Mouse (Mus musculus) heart, adult 2 months (tissue): Measurements from ENCODE around the gene Whamm. TPM values are rescaled to one million over a fixed set of nuclear protein-coding genes. Genes with fewer than 3 reads are reported as not detected.

ENCODE experiments used
- DNase-seq, 2 experiments: peaks; one replicate each; pipeline ENCODE4 v3.0.0; 2021
- H3K27ac ChIP-seq: fragments of 200-600 bp; 2 replicates; pipeline ENCODE4 v1.8.1; 2022
- H3K27me3 ChIP-seq: fragments of 200-500 bp; 2 replicates; pipeline ENCODE4 v1.6.1; 2012; ENCODE audit warnings: mild to moderate bottlenecking, low read length, inconsistent platforms, mixed read lengths; ENCODE audit not compliant: control insufficient read depth, insufficient read depth
- H3K36me3 ChIP-seq: fragments of 200-500 bp; 2 replicates; pipeline ENCODE4 v1.6.1; 2012; ENCODE audit warnings: low read length, inconsistent platforms; ENCODE audit not compliant: control insufficient read depth, insufficient read depth
- H3K4me1 ChIP-seq: fragments of 200-500 bp; 2 replicates; pipeline ENCODE4 v1.6.1; 2011; ENCODE audit warnings: low read length; ENCODE audit not compliant: control insufficient read depth, insufficient read depth
- H3K4me3 ChIP-seq: fragments of 200-600 bp; 2 replicates; pipeline ENCODE4 v1.8.1; 2022
- H3K79me2 ChIP-seq: fragments of 200-500 bp; replicated peaks from 2 replicates; pipeline ENCODE4 v1.6.1; 2012; ENCODE audit warnings: mild to moderate bottlenecking, inconsistent platforms, low read length, moderate library complexity, mixed read lengths; ENCODE audit not compliant: control insufficient read depth, insufficient read depth
- H3K9ac ChIP-seq: fragments of 200-500 bp; 2 replicates; pipeline ENCODE4 v1.6.1; 2012; ENCODE audit warnings: low read depth, mild to moderate bottlenecking, control low read depth, inconsistent platforms, low read length, mixed read lengths
- CTCF ChIP-seq: fragments of 200-600 bp; IDR thresholded peaks from 2 replicates; pipeline ENCODE4 v1.8.1; 2022; ENCODE audit warnings: antibody characterized with exemption, mild to moderate bottlenecking, moderate library complexity
- EP300 ChIP-seq: fragments of 200-500 bp; IDR thresholded peaks from 2 replicates; pipeline ENCODE4 v1.6.1; 2011; ENCODE audit warnings: low read depth, low read length, control low read depth; ENCODE audit not compliant: insufficient read depth
- POLR2A ChIP-seq: fragments of 200-500 bp; IDR thresholded peaks from 2 replicates; pipeline ENCODE4 v1.6.1; 2011; ENCODE audit warnings: mild to moderate bottlenecking, low read depth, low read length, control low read depth; ENCODE audit not compliant: insufficient read depth
- WGBS: fragments of 180-500 bp; shearing (Covaris S2); methylation state at CpG from one replicate; pipeline ENCODE4 v1.1.7; 2018; 5-methylcytosine and 5-hydroxymethylcytosine counted together
- intact Hi-C: fragments of 180-260 bp; cut with DNase I; formaldehyde crosslinking; loops from one replicate; pipeline ENCODE4 v1.15.1; 2025
- polyA plus RNA-seq: library from polyadenylated mRNA; depleted of rRNA; stranded (reverse); fragments of >200 nt; gene quantifications from 2 replicates; pipeline ENCODE4 v1.2.3, GENCODE M21; 2012
- total RNA-seq, 2 experiments: library from RNA; stranded (reverse); gene quantifications; 2 replicates each; pipeline ENCODE4 v1.2.3; 2021

Whamm gene
- total and polyA plus RNA-seq, 3 experiments = 7.2 to 9.2 (median 7.8) TPM

DNA sequence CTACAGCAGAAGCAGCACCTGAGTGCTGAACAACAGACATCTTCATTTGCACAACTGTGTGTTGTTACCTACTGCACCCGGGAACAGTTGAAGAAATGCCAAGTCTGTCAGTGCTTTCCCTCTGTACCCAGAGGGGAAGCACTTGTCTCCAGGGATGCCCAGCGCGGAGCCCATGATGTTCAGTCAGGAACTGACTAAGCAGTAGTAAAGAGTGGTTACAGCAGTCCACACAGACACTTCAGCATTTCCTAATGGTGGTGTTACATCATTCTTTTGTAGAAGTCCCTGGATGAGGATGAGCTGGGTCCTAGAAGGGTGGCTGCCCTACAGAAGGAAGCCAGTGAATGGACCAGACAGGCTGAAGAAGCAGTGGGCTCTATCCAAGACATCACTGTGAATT, 6.8 kb downstream of the Whamm start:
- Histone ChIP-seq H3K36me3 (peaks cover 27% of the 10 kb centered on the region), H3K27me3 (no peaks in the 10 kb centered on the region), H3K4me3 (no peak overlapping the region), H3K4me1 (peaks cover 10% of the 10 kb centered on the region), H3K27ac (no peak overlapping the region), H3K9ac (no peak overlapping the region), H3K79me2 (peaks cover 9% of the 10 kb centered on the region)
- 57% methylated on average over 3 of the region's 3 CpGs for WGBS
- TF ChIP-seq POLR2A (no peak), CTCF (no peak), EP300 (no peak)
- no peak for DNase-seq
- intact Hi-C loops = loop anchor here (10.0 kb wide), 1 partner anchor 413 kb away; no protein-coding TSS in a partner anchor

DNA sequence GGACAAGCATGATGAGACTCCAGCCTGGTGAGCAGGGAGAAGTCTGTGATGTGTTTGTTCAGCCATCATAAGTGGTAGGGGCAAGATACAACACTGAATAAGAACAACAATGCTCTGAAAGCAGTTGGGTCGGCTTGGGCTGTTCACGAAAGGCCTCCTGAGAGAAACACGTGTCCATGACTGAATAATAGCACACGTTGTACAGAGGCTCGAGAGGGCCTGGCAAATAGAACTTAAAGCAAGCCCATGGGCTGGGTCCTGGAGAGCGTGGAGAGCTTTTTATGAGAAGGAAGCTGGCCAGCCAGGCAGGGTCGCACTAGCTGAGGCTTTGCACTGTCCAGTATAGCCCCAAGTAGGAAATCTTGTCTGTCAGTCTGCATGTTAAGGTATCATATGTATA, 7.3 kb downstream of the Whamm start:
- Histone ChIP-seq H3K4me3 (no peak overlapping the region), H3K27me3 (no peaks in the 10 kb centered on the region), H3K4me1 (peaks cover 7% of the 10 kb centered on the region), H3K79me2 (peaks cover 9% of the 10 kb centered on the region), H3K27ac (no peak overlapping the region), H3K9ac (no peak overlapping the region), H3K36me3 (peaks cover 25% of the 10 kb centered on the region)
- WGBS = 80% methylated on average over 7 of the region's 7 CpGs
- TF ChIP-seq POLR2A (no peak), CTCF (no peak), EP300 (no peak)
- intact Hi-C loops = loop anchor here (10.0 kb wide), 1 partner anchor 414 kb away; no protein-coding TSS in a partner anchor
- no peak for DNase-seq

DNA sequence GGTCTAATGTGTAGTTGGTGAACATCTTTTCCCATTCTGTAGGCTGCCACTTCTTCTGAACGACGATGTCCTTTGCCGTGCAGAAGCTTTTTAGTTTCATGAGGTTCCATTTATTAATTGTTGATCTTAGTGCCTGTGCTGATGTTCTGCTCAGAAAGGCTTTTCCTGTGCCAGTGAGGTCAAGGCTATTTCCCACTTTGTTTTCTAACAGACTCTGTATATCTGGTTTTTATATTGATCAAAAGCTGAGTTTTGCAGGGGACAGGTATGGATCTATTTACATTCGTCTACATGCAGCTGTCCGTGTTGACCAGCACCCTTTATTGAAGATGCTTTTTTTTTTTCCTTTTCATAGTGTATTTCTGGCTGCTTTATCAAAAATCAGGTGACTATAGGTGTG, 8.2 kb downstream of the Whamm start:
- WGBS = 96% methylated on average over 5 of the region's 5 CpGs
- Histone ChIP-seq H3K4me1 (peaks cover 5% of the 10 kb centered on the region), H3K79me2 (peaks cover 6% of the 10 kb centered on the region), H3K4me3 (no peak overlapping the region), H3K27me3 (no peaks in the 10 kb centered on the region), H3K27ac (no peak overlapping the region), H3K9ac (no peak overlapping the region), H3K36me3 (peaks cover 25% of the 10 kb centered on the region)
- intact Hi-C loops = loop anchor here (10.0 kb wide), 1 partner anchor 415 kb away; no protein-coding TSS in a partner anchor
- TF ChIP-seq POLR2A (no peak), CTCF (no peak), EP300 (no peak)
- DNase-seq = no peak

DNA sequence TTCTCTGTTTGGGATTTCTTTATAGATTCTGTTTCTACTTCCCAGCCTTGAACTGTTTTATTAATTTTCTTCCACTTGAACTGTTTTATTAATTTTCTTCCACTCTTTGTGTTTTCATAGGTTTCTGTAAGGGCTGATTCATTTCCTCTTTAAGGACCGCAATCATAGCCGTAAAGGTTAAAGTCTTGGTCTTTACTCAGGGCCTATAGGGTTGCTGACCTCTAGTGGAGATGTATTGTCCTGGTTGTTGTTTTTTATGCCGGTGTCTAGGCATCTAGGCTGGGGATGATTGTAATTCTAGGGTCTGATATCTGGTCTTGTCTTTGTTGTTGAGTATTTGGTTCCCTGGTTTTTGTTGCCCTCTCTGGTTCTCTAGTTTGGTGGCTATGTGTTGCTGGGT, 12.4 kb downstream of the Whamm start:
- H3K79me2 ChIP-seq = no peaks in the 10 kb centered on the region; the same call in 1 of the 2 replicates
- H3K9ac ChIP-seq = no peak overlapping the region
- H3K4me3 ChIP-seq = no peak overlapping the region
- TF ChIP-seq CTCF = peak; percentile 50
- TF ChIP-seq POLR2A = no peak
- H3K27me3 ChIP-seq = no peaks in the 10 kb centered on the region
- 38% methylated on average over 3 of the region's 3 CpGs for WGBS
- H3K27ac ChIP-seq = no peak overlapping the region
- H3K4me1 ChIP-seq = no peaks in the 10 kb centered on the region
- DNase-seq = no peak
- H3K36me3 ChIP-seq = peaks cover 11% of the 10 kb centered on the region
- intact Hi-C loops = no loop called here

DNA sequence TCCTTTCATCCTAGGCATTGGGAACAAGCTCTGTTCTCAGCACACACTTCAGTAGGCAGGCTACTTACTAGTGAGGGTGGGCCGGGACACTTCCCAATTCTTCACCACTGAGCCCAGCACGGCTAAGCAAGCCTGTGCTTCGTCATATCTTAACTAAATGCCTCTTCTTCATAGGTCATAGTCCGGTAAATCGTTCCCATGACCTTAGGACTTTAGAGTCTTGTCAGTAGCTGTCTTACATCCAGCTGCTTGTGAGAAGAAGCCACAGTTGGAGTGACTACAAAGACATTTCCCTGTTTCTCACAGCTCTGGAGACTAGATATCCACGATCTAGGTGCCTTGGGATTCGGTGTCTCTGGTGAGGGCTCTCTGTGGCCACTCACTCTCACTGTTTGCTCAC, 14.3 kb downstream of the Whamm start:
- peaks cover 3% of the 10 kb centered on the region for H3K36me3 ChIP-seq
- no peaks in the 10 kb centered on the region for H3K27me3 ChIP-seq
- H3K9ac ChIP-seq = no peak overlapping the region
- H3K4me1 ChIP-seq = no peaks in the 10 kb centered on the region
- intact Hi-C loops = no loop called here
- H3K79me2 ChIP-seq = no peaks in the 10 kb centered on the region
- DNase-seq = no peak
- TF ChIP-seq POLR2A (no peak), CTCF (no peak), EP300 (no peak)
- WGBS = 82% methylated on average over 7 of the region's 7 CpGs
- H3K27ac ChIP-seq = no peak overlapping the region
- H3K4me3 ChIP-seq = no peak overlapping the region

DNA sequence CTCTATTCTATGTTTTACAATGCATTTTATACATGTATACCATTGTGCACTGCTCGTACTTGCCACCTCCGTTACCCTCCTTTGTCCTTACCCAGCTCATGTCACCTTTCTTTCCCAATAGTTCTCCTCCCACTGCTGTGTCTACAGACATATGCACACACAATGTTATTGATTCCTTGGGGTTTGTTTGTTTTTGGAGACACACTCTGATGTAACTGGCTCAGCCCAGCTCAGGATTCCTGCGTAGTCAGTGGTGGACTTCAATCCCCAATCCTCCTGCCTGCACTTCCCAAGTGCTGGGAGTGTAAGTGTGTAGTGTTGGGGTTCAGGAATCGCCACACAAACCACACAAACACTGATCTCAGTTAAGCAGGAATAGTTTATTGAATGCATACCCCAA, 16.2 kb downstream of the Whamm start:
- H3K36me3 ChIP-seq = peaks cover 3% of the 10 kb centered on the region
- no peak for DNase-seq
- no peak overlapping the region for H3K4me3 ChIP-seq
- intact Hi-C loops = no loop called here
- 93% methylated on average over 4 of the region's 4 CpGs for WGBS
- H3K27me3 ChIP-seq = no peaks in the 10 kb centered on the region
- TF ChIP-seq EP300 (no peak), POLR2A (no peak), CTCF (no peak)
- H3K79me2 ChIP-seq = no peaks in the 10 kb centered on the region
- H3K27ac ChIP-seq = no peak overlapping the region
- no peaks in the 10 kb centered on the region for H3K4me1 ChIP-seq
- no peak overlapping the region for H3K9ac ChIP-seq
